Mouse (Mus musculus): Measurements from ENCODE around the gene Otc. TPM values are rescaled to one million over a fixed set of nuclear protein-coding genes. Genes with fewer than 3 reads are reported as not detected.
A peak's percentile ranks its signal among the peaks of the same experiment; 100 is the strongest.

The Otc gene
- not detected in 2 replicates for total RNA-seq (2017)

- no peak for ATAC-seq (replicated peaks in 1 of 2; ENCODE audit: insufficient read depth in 1 of 2, low FRiP score in 2 of 2, low TSS enrichment in 1 of 2, low read depth in 1 of 2, poor library complexity in 2 of 2, severe bottlenecking in 2 of 2)
Observed at GRCm38 (mm10) chrX:10251852-10252504, at the start of gene Otc. Gene Otc, plus strand, starts transcription at chrX:10252305.

- ATAC-seq (replicated peaks in 1 of 2; ENCODE audit: insufficient read depth in 1 of 2, low FRiP score in 2 of 2, low TSS enrichment in 1 of 2, low read depth in 1 of 2, poor library complexity in 2 of 2, severe bottlenecking in 2 of 2), result no peak
Observed at GRCm38 (mm10) chrX:10205937-10206336, 46.2 kb upstream of the Otc start.

- 0 out of 4 replicates have a peak, but pooled peaks of 1 of the 2 experiments have one; percentile 12 for ATAC-seq (replicated peaks in 1 of 2; ENCODE audit: insufficient read depth in 1 of 2, low FRiP score in 2 of 2, low TSS enrichment in 1 of 2, low read depth in 1 of 2, poor library complexity in 2 of 2, severe bottlenecking in 2 of 2)
Observed at GRCm38 (mm10) chrX:10215972-10216371, 36.1 kb upstream of the Otc start.

- ATAC-seq (replicated peaks in 1 of 2; ENCODE audit: insufficient read depth in 1 of 2, low FRiP score in 2 of 2, low TSS enrichment in 1 of 2, low read depth in 1 of 2, poor library complexity in 2 of 2, severe bottlenecking in 2 of 2), result peak; percentile 99
Observed at GRCm38 (mm10) chrX:10216410-10216949, 35.6 kb upstream of the Otc start, which contains the start of gene Rpgr. Gene Rpgr, minus strand, starts transcription at chrX:10216920.

- ATAC-seq (replicated peaks in 1 of 2; ENCODE audit: insufficient read depth in 1 of 2, low FRiP score in 2 of 2, low TSS enrichment in 1 of 2, low read depth in 1 of 2, poor library complexity in 2 of 2, severe bottlenecking in 2 of 2), result no peak
Observed at GRCm38 (mm10) chrX:10219281-10219680, 32.8 kb upstream of the Otc start.

GRCm38 (mm10) chrX:10233051-10233450, 19.1 kb upstream of the Otc start:
- no peak for ATAC-seq (replicated peaks in 1 of 2; ENCODE audit: insufficient read depth in 1 of 2, low FRiP score in 2 of 2, low TSS enrichment in 1 of 2, low read depth in 1 of 2, poor library complexity in 2 of 2, severe bottlenecking in 2 of 2)

GRCm38 (mm10) chrX:10234617-10235016, 17.5 kb upstream of the Otc start:
- ATAC-seq (replicated peaks in 1 of 2; ENCODE audit: insufficient read depth in 1 of 2, low FRiP score in 2 of 2, low TSS enrichment in 1 of 2, low read depth in 1 of 2, poor library complexity in 2 of 2, severe bottlenecking in 2 of 2), result no peak

GRCm38 (mm10) chrX:10239515-10239914, 12.6 kb upstream of the Otc start:
- ATAC-seq (replicated peaks in 1 of 2; ENCODE audit: insufficient read depth in 1 of 2, low FRiP score in 2 of 2, low TSS enrichment in 1 of 2, low read depth in 1 of 2, poor library complexity in 2 of 2, severe bottlenecking in 2 of 2), result no peak

GRCm38 (mm10) chrX:10243916-10244315, 8.2 kb upstream of the Otc start:
- no peak for ATAC-seq (replicated peaks in 1 of 2; ENCODE audit: insufficient read depth in 1 of 2, low FRiP score in 2 of 2, low TSS enrichment in 1 of 2, low read depth in 1 of 2, poor library complexity in 2 of 2, severe bottlenecking in 2 of 2)

- ATAC-seq (replicated peaks in 1 of 2; ENCODE audit: insufficient read depth in 1 of 2, low FRiP score in 2 of 2, low TSS enrichment in 1 of 2, low read depth in 1 of 2, poor library complexity in 2 of 2, severe bottlenecking in 2 of 2), result no peak
Observed at GRCm38 (mm10) chrX:10251357-10251756, 748 bp upstream of the Otc start.

GRCm38 (mm10) chrX:10257774-10258173, 5.7 kb downstream of the Otc start:
- no peak for ATAC-seq (replicated peaks in 1 of 2; ENCODE audit: insufficient read depth in 1 of 2, low FRiP score in 2 of 2, low TSS enrichment in 1 of 2, low read depth in 1 of 2, poor library complexity in 2 of 2, severe bottlenecking in 2 of 2)

- no peak for ATAC-seq (replicated peaks in 1 of 2; ENCODE audit: insufficient read depth in 1 of 2, low FRiP score in 2 of 2, low TSS enrichment in 1 of 2, low read depth in 1 of 2, poor library complexity in 2 of 2, severe bottlenecking in 2 of 2)
Observed at GRCm38 (mm10) chrX:10258260-10258659, 6.2 kb downstream of the Otc start.

- ATAC-seq (replicated peaks in 1 of 2; ENCODE audit: insufficient read depth in 1 of 2, low FRiP score in 2 of 2, low TSS enrichment in 1 of 2, low read depth in 1 of 2, poor library complexity in 2 of 2, severe bottlenecking in 2 of 2), result no peak
Observed at GRCm38 (mm10) chrX:10268308-10268707, 16.2 kb downstream of the Otc start.

- ATAC-seq (replicated peaks in 1 of 2; ENCODE audit: insufficient read depth in 1 of 2, low FRiP score in 2 of 2, low TSS enrichment in 1 of 2, low read depth in 1 of 2, poor library complexity in 2 of 2, severe bottlenecking in 2 of 2), result no peak
Observed at GRCm38 (mm10) chrX:10268761-10269437, 16.8 kb downstream of the Otc start.

GRCm38 (mm10) chrX:10297341-10297740, 45.2 kb downstream of the Otc start:
- no peak for ATAC-seq (replicated peaks in 1 of 2; ENCODE audit: insufficient read depth in 1 of 2, low FRiP score in 2 of 2, low TSS enrichment in 1 of 2, low read depth in 1 of 2, poor library complexity in 2 of 2, severe bottlenecking in 2 of 2)

- ATAC-seq (replicated peaks in 1 of 2; ENCODE audit: insufficient read depth in 1 of 2, low FRiP score in 2 of 2, low TSS enrichment in 1 of 2, low read depth in 1 of 2, poor library complexity in 2 of 2, severe bottlenecking in 2 of 2), result peak in 1 of 2 experiments; percentile 37; a peak in 2 of 4 replicates
Observed at GRCm38 (mm10) chrX:10318176-10318575, 66.1 kb downstream of the Otc start.

GRCm38 (mm10) chrX:10330246-10330645, 78.1 kb downstream of the Otc start:
- ATAC-seq (replicated peaks in 1 of 2; ENCODE audit: insufficient read depth in 1 of 2, low FRiP score in 2 of 2, low TSS enrichment in 1 of 2, low read depth in 1 of 2, poor library complexity in 2 of 2, severe bottlenecking in 2 of 2), result no peak

GRCm38 (mm10) chrX:10331749-10332148, 79.6 kb downstream of the Otc start:
- 0 out of 4 replicates have a peak, but pooled peaks of 1 of the 2 experiments have one; percentile 32 for ATAC-seq (replicated peaks in 1 of 2; ENCODE audit: insufficient read depth in 1 of 2, low FRiP score in 2 of 2, low TSS enrichment in 1 of 2, low read depth in 1 of 2, poor library complexity in 2 of 2, severe bottlenecking in 2 of 2)

All from hematopoietic stem cell, adult 5-6 weeks (primary cell).